In genomic region chr7:28665620-28666579, GRCm38 (mm10) we compare ENCODE assay signal across 8 mouse cellular contexts. TPM values are rescaled to one million over a fixed set of nuclear protein-coding genes. Genes with fewer than 3 reads are reported as not detected.
DNase-seq lines count a peak whose midpoint lies in the region; TF ChIP-seq lines count a peak whose summit lies in the region.

No protein-coding gene starts in this region.

- no peak overlapping the region for H3K27ac ChIP-seq in gastrocnemius, adult 2 months

- peak overlapping the region; percentile 51 for H3K4me3 ChIP-seq in gastrocnemius, adult 2 months

- peak; percentile 38 for DNase-seq in gastrocnemius, adult 2 months
- DNase-seq in gastrocnemius, postnatal 10 days = no peak
- DNase-seq in ovary, postnatal 14 days (ENCODE audit: low spot score) = peak; percentile 9
- no peak for DNase-seq in ovary, postnatal 36 days (ENCODE audit: low spot score)
- peak; percentile 65 for DNase-seq in forelimb bud, embryonic 11.5 days (ENCODE audit: low read depth, low spot score)
- peak; percentile 8 for DNase-seq in lung, postnatal 36 days
- peak; percentile 54 for DNase-seq in thymus, postnatal 0 days (ENCODE audit: low spot score)
- no peak for DNase-seq in adrenal gland, postnatal 4 days (ENCODE audit: low spot score in 2 of 2)

- no peak for TF ChIP-seq CTCF in gastrocnemius, adult 2 months (IDR thresholded peaks at IDR 0.05)

- intact Hi-C loops in gastrocnemius, adult 2 months (cut with DNase I) = no loop called here

RNA-seq across cellular contexts. Expression of gene Fbxo27, which starts 26.7 kb away (rescaled TPM):
- under 1 TPM; 0.47 to 0.84 TPM for total RNA-seq in gastrocnemius, adult 2 months (2021)
- total RNA-seq in gastrocnemius, postnatal 10 days (2021) = 1 to 10 TPM; 1.1 to 1.7 TPM
- polyA plus RNA-seq in thymus, postnatal 0 days (2015; fragmentation: Nextera tagmentation; extraction: Ambion mirVana) = 15.7 and 16.3 TPM in 2 replicates
- total RNA-seq in adrenal gland, postnatal 4 days (2021) = 1 to 10 TPM; 2.8 to 4.6 TPM

RNA-seq across cellular contexts. Expression of gene Acp7, which starts 34.8 kb away (rescaled TPM):
- total RNA-seq in gastrocnemius, adult 2 months (2021) = not detected
- not detected for total RNA-seq in gastrocnemius, postnatal 10 days (2021)
- polyA plus RNA-seq in thymus, postnatal 0 days (2015; fragmentation: Nextera tagmentation; extraction: Ambion mirVana) = 0.06 and 0.07 TPM in 2 replicates
- total RNA-seq in adrenal gland, postnatal 4 days (2021) = not detected

RNA-seq across cellular contexts. Expression of gene Fbxo17, which starts 50.7 kb away (rescaled TPM):
- total RNA-seq in gastrocnemius, adult 2 months (2021) = 1 to 10 TPM; 2.5 to 4.9 TPM
- 10 to 100 TPM; 12.2 to 13.5 TPM for total RNA-seq in gastrocnemius, postnatal 10 days (2021)
- polyA plus RNA-seq in thymus, postnatal 0 days (2015; fragmentation: Nextera tagmentation; extraction: Ambion mirVana) = 3.8 and 6.3 TPM in 2 replicates
- 10 to 100 TPM; 10.1 to 10.6 TPM for total RNA-seq in adrenal gland, postnatal 4 days (2021)

Comparison
In these comparisons a context has a peak if more than half of its experiments do, and no peak if none do; other contexts are left out.
1. DNase-seq: peak in gastrocnemius, adult 2 months (single experiment), ovary, postnatal 14 days (single experiment), forelimb bud, embryonic 11.5 days (single experiment), lung, postnatal 36 days (single experiment) and thymus, postnatal 0 days (single experiment); none in gastrocnemius, postnatal 10 days (single experiment), ovary, postnatal 36 days (single experiment) and adrenal gland, postnatal 4 days (0 of 2).